Mouse (Mus musculus) olfactory bulb, adult 2 months (tissue): ENCODE data around the gene Myo18a.

Source experiments
- CTCF ChIP-seq: fragments of 200-500 bp; IDR thresholded peaks from 2 replicates; pipeline ENCODE4 v1.5.1; 2012; ENCODE audit warnings: low read depth, mild to moderate bottlenecking, low read length, moderate library complexity; ENCODE audit not compliant: insufficient read depth
- POLR2A ChIP-seq: fragments of 200-500 bp; IDR thresholded peaks from 2 replicates; pipeline ENCODE4 v1.6.1; 2012; ENCODE audit warnings: mild to moderate bottlenecking, low read depth, low read length, moderate library complexity; ENCODE audit not compliant: insufficient read depth

DNA sequence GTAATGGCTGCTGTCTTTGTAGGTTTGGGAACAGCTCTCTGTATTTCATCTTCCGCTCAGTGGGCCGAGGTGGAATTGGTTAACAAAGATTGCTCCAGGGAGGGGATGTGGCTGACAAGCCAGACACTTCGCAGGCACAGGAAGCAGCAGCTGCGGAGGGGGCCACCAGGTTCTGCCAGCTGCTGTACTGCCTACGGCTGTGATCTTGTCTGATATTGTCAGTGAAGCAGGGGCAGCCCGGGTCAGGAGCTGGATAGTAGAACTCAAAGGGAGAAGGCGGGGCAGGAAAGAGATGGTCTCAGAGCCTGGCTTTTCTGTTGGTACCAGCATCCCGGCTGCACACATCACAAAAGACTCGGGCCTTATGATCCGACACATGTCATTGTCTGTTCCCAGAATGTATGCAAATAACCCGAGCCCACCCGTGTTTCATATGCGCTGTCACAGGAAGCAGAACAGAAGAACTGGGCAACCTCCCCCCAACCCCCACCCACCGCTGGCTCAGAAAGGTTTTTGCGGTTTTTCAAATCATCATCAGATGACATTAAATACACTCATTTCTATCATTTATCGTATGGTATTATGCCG is 124.4 kb downstream of the Myo18a start:
- TF ChIP-seq CTCF (no peak), POLR2A (no peak)
